Mouse (Mus musculus) neural tube, embryonic 12.5 days (tissue): ENCODE data around the gene Cmss1. TPM values are rescaled to one million over a fixed set of nuclear protein-coding genes. Genes with fewer than 3 reads are reported as not detected.

ENCODE experiments used
- ATAC-seq: fragments of 200-750 bp; cut with Nextera tagmentation; 2 replicates; pipeline ENCODE4 v1.8.0; 2017; ENCODE audit warnings: low read depth, mild to moderate bottlenecking, moderate TSS enrichment, moderate library complexity; ENCODE audit not compliant: low FRiP score
- H3K27ac ChIP-seq: fragments of 300-500 bp; sonication (generic); 2 replicates; pipeline ENCODE4 v1.5.1; 2016
- H3K27me3 ChIP-seq: fragments of 300-500 bp; sonication (generic); replicated peaks from 2 replicates; pipeline ENCODE4 v1.6.1; 2016; ENCODE audit warnings: mild to moderate bottlenecking
- H3K36me3 ChIP-seq: fragments of 300-500 bp; sonication (generic); 2 replicates; pipeline ENCODE4 v1.6.1; 2016; ENCODE audit warnings: mild to moderate bottlenecking
- H3K4me1 ChIP-seq: fragments of 300-500 bp; sonication (generic); 2 replicates; pipeline ENCODE4 v1.6.1; 2016
- H3K4me2 ChIP-seq: fragments of 300-500 bp; sonication (generic); replicated peaks from 2 replicates; pipeline ENCODE4 v1.6.1; 2016; ENCODE audit warnings: mild to moderate bottlenecking
- H3K4me3 ChIP-seq: fragments of 300-500 bp; sonication (generic); 2 replicates; pipeline ENCODE4 v1.5.1; 2016
- H3K9ac ChIP-seq: fragments of 300-500 bp; sonication (generic); 2 replicates; pipeline ENCODE4 v1.6.1; 2016; ENCODE audit warnings: mild to moderate bottlenecking
- H3K9me3 ChIP-seq: fragments of 300-500 bp; sonication (generic); 2 replicates; pipeline ENCODE4 v1.6.1; 2016; ENCODE audit warnings: mild to moderate bottlenecking
- WGBS: fragments of 180-500 bp; shearing (Covaris S2); methylation state at CpG from one replicate; pipeline ENCODE4 v1.1.7; 2016; 5-methylcytosine and 5-hydroxymethylcytosine counted together
- polyA plus RNA-seq: library from polyadenylated mRNA; unstranded; fragments of >200 nt; fragmentation: Nextera tagmentation; extraction: Ambion mirVana; gene quantifications from 2 replicates; pipeline ENCODE4 v1.2.1, GENCODE M21; 2016

Gene Cmss1
- polyA plus RNA-seq, 1 experiment from 2014 or later = 37.9 TPM

- Histone ChIP-seq H3K27ac (no peak overlapping the region), H3K4me1 (peaks cover 9% of the 10 kb centered on the region; the same call in 1 of the 2 replicates), H3K9ac (no peak overlapping the region), H3K9me3 (no peaks in the 10 kb centered on the region), H3K36me3 (no peaks in the 10 kb centered on the region), H3K4me3 (no peak overlapping the region), H3K4me2 (no peak overlapping the region), H3K27me3 (no peaks in the 10 kb centered on the region)
- no peak for ATAC-seq
- WGBS = 98% methylated on average over 3 of the region's 3 CpGs
Observed at GRCm38 (mm10) chr16:57360785-57361184, 245.9 kb downstream of the Cmss1 start.

- Histone ChIP-seq H3K4me2 (no peak overlapping the region), H3K9me3 (no peaks in the 10 kb centered on the region), H3K36me3 (no peaks in the 10 kb centered on the region), H3K27me3 (no peaks in the 10 kb centered on the region), H3K9ac (no peak overlapping the region), H3K27ac (no peak overlapping the region), H3K4me1 (peaks cover 9% of the 10 kb centered on the region; the same call in 1 of the 2 replicates), H3K4me3 (no peak overlapping the region)
- WGBS = 91% methylated on average over 10 of the region's 10 CpGs
- ATAC-seq = no peak
Observed at GRCm38 (mm10) chr16:57359251-57359650, 247.4 kb downstream of the Cmss1 start.

GRCm38 (mm10) chr16:57357011-57357410 lies 249.7 kb downstream of the Cmss1 start:
- no peak for ATAC-seq
- Histone ChIP-seq H3K9ac (no peak overlapping the region), H3K27ac (no peak overlapping the region), H3K27me3 (no peaks in the 10 kb centered on the region), H3K4me1 (peaks cover 2% of the 10 kb centered on the region; the same call in 1 of the 2 replicates), H3K4me3 (no peak overlapping the region), H3K9me3 (no peaks in the 10 kb centered on the region), H3K4me2 (no peak overlapping the region), H3K36me3 (no peaks in the 10 kb centered on the region)
- 86% methylated on average over 6 of the region's 6 CpGs for WGBS

- Histone ChIP-seq H3K4me2 (no peak overlapping the region), H3K36me3 (no peaks in the 10 kb centered on the region), H3K9me3 (no peaks in the 10 kb centered on the region), H3K27me3 (no peaks in the 10 kb centered on the region), H3K27ac (no peak overlapping the region), H3K9ac (no peak overlapping the region), H3K4me3 (no peak overlapping the region), H3K4me1 (peaks cover 2% of the 10 kb centered on the region; the same call in 1 of the 2 replicates)
- WGBS = 89% methylated on average over 6 of the region's 6 CpGs
- ATAC-seq = no peak
Observed at GRCm38 (mm10) chr16:57356454-57356853, 250.2 kb downstream of the Cmss1 start.

GRCm38 (mm10) chr16:57353932-57354331 lies 252.7 kb downstream of the Cmss1 start:
- Histone ChIP-seq H3K4me3 (no peak overlapping the region), H3K4me1 (peaks cover 2% of the 10 kb centered on the region; the same call in 1 of the 2 replicates), H3K36me3 (no peaks in the 10 kb centered on the region), H3K4me2 (no peak overlapping the region), H3K9ac (no peak overlapping the region), H3K27me3 (no peaks in the 10 kb centered on the region), H3K9me3 (no peaks in the 10 kb centered on the region), H3K27ac (no peak overlapping the region)
- WGBS = 79% methylated on average over 6 of the region's 6 CpGs
- no peak for ATAC-seq

- Histone ChIP-seq H3K9ac (no peak overlapping the region), H3K27me3 (no peaks in the 10 kb centered on the region), H3K4me2 (no peak overlapping the region), H3K4me3 (no peak overlapping the region), H3K9me3 (no peaks in the 10 kb centered on the region), H3K27ac (no peak overlapping the region), H3K4me1 (peaks cover 2% of the 10 kb centered on the region; the same call in 1 of the 2 replicates), H3K36me3 (no peaks in the 10 kb centered on the region)
- no peak for ATAC-seq
- 81% methylated on average over 11 of the region's 11 CpGs for WGBS
Observed at GRCm38 (mm10) chr16:57353166-57353721, 253.4 kb downstream of the Cmss1 start.

GRCm38 (mm10) chr16:57352751-57353150 lies 253.9 kb downstream of the Cmss1 start, which contains the start of gene Filip1l:
Filip1l (plus strand) TSS chr16:57353093.
- H3K9me3 ChIP-seq = no peaks in the 10 kb centered on the region
- no peak within 1 kb of the TSS for H3K4me3 ChIP-seq
- no peaks in the 10 kb centered on the region for H3K36me3 ChIP-seq
- H3K27me3 ChIP-seq = no peaks in the 10 kb centered on the region
- WGBS = 89% methylated on average over 6 of the region's 6 CpGs
- ATAC-seq = no peak
- H3K27ac ChIP-seq = no peak within 1 kb of the TSS
- H3K4me1 ChIP-seq = peaks cover 2% of the 10 kb centered on the region; the same call in 1 of the 2 replicates
- H3K4me2 ChIP-seq = no peak within 1 kb of the TSS
- H3K9ac ChIP-seq = no peak within 1 kb of the TSS

GRCm38 (mm10) chr16:57349689-57350088 lies 257.0 kb downstream of the Cmss1 start:
- no peak overlapping the region for H3K4me2 ChIP-seq
- H3K27ac ChIP-seq = no peak overlapping the region
- H3K4me1 ChIP-seq = peaks cover 2% of the 10 kb centered on the region; the same call in 1 of the 2 replicates
- no peak for ATAC-seq
- WGBS = 73% methylated on average over 3 of the region's 3 CpGs
- H3K9me3 ChIP-seq = no peaks in the 10 kb centered on the region
- no peaks in the 10 kb centered on the region for H3K36me3 ChIP-seq
- H3K27me3 ChIP-seq = no peaks in the 10 kb centered on the region
- H3K4me3 ChIP-seq = no peak overlapping the region
- H3K9ac ChIP-seq = no peak overlapping the region

GRCm38 (mm10) chr16:57349039-57349438 lies 257.6 kb downstream of the Cmss1 start:
- ATAC-seq = no peak
- Histone ChIP-seq H3K9me3 (no peaks in the 10 kb centered on the region), H3K4me1 (peaks cover 2% of the 10 kb centered on the region; the same call in 1 of the 2 replicates), H3K36me3 (no peaks in the 10 kb centered on the region), H3K4me2 (no peak overlapping the region), H3K27me3 (no peaks in the 10 kb centered on the region), H3K27ac (no peak overlapping the region), H3K9ac (no peak overlapping the region), H3K4me3 (no peak overlapping the region)
- 90% methylated on average over 3 of the region's 3 CpGs for WGBS

- Histone ChIP-seq H3K9me3 (no peaks in the 10 kb centered on the region), H3K27ac (no peak overlapping the region), H3K4me3 (no peak overlapping the region), H3K4me1 (no peaks in the 10 kb centered on the region), H3K4me2 (no peak overlapping the region), H3K9ac (no peak overlapping the region), H3K27me3 (no peaks in the 10 kb centered on the region), H3K36me3 (no peaks in the 10 kb centered on the region)
- WGBS = 67% methylated on average over 3 of the region's 3 CpGs
- no peak for ATAC-seq
Observed at GRCm38 (mm10) chr16:57346258-57346657, 260.4 kb downstream of the Cmss1 start.

- no peak for ATAC-seq
- Histone ChIP-seq H3K9me3 (no peaks in the 10 kb centered on the region), H3K9ac (no peak overlapping the region), H3K27ac (no peak overlapping the region), H3K36me3 (no peaks in the 10 kb centered on the region), H3K4me3 (no peak overlapping the region), H3K4me1 (no peaks in the 10 kb centered on the region), H3K27me3 (no peaks in the 10 kb centered on the region), H3K4me2 (no peak overlapping the region)
- WGBS = 80% methylated on average over 5 of the region's 5 CpGs
Observed at GRCm38 (mm10) chr16:57340613-57340898, 266.1 kb downstream of the Cmss1 start.

GRCm38 (mm10) chr16:57339765-57340612 lies 266.7 kb downstream of the Cmss1 start:
- Histone ChIP-seq H3K36me3 (no peaks in the 10 kb centered on the region), H3K9ac (no peak overlapping the region), H3K27ac (no peak overlapping the region), H3K4me1 (no peaks in the 10 kb centered on the region), H3K27me3 (no peaks in the 10 kb centered on the region), H3K4me2 (no peak overlapping the region), H3K9me3 (no peaks in the 10 kb centered on the region), H3K4me3 (no peak overlapping the region)
- 92% methylated on average over 8 of the region's 8 CpGs for WGBS
- ATAC-seq = no peak
